Mouse (Mus musculus) kidney, adult 2 months (tissue): ENCODE data around the gene Plxna2.

Experiments
- CTCF ChIP-seq: fragments of 200-500 bp; conservative IDR thresholded peaks from 2 replicates; pipeline ENCODE4 v1.5.1; 2011; ENCODE audit warnings: low read depth, mild to moderate bottlenecking, control low read depth, low read length, moderate library complexity, mixed read lengths; ENCODE audit not compliant: insufficient read depth, insufficient read length
- POLR2A ChIP-seq: fragments of 200-500 bp; IDR thresholded peaks from one replicate; pipeline ENCODE4 v1.6.1; 2011; ENCODE audit warnings: low read depth, low read length, control low read depth

- TF ChIP-seq POLR2A (no peak), CTCF (no peak)
Observed at GRCm38 (mm10) chr1:194764951-194765350, 146.9 kb downstream of the Plxna2 start.
